Mouse (Mus musculus) MEL (cell line): Measurements from ENCODE around the gene Enoph1. TPM values are rescaled to one million over a fixed set of nuclear protein-coding genes. Genes with fewer than 3 reads are reported as not detected.

Experiments
- DNase-seq: peaks from one replicate; pipeline ENCODE4 v3.0.0; 2011; ENCODE audit warnings: low read depth, low spot score
- H3K27ac ChIP-seq: 2 replicates; pipeline ENCODE4 v1.5.1; 2012; ENCODE audit warnings: low read depth, mild to moderate bottlenecking, control low read depth, low read length, moderate library complexity; ENCODE audit not compliant: control insufficient read depth
- H3K27me3 ChIP-seq, 2 experiments: fragments of 150-350 bp in 1 of 2; sonication (generic) in 1 of 2; 2 replicates each; pipeline ENCODE4 v1.6.1; 2012; ENCODE audit warnings: low read length in 2 of 2, mild to moderate bottlenecking in 2 of 2, improper control_type of control experiment in 1 of 2, moderate library complexity in 1 of 2; ENCODE audit not compliant: insufficient read depth in 2 of 2, control insufficient read depth in 1 of 2
- H3K36me3 ChIP-seq, 2 experiments: 2 replicates each; pipeline ENCODE4 v1.6.1; 2012 to 2014; ENCODE audit warnings: low read length in 2 of 2, improper control_type of control experiment in 1 of 2, inconsistent platforms in 1 of 2, mild to moderate bottlenecking in 1 of 2; ENCODE audit not compliant: insufficient read depth in 2 of 2, control insufficient read depth in 1 of 2
- H3K4me1 ChIP-seq, 2 experiments: fragments of 150-350 bp in 1 of 2; sonication (generic) in 1 of 2; 2 replicates each; pipeline ENCODE4 v1.6.1; 2012; ENCODE audit warnings: low read length in 2 of 2, improper control_type of control experiment in 1 of 2, mild to moderate bottlenecking in 1 of 2; ENCODE audit not compliant: insufficient read depth in 2 of 2, control insufficient read depth in 1 of 2
- H3K4me3 ChIP-seq, 2 experiments: fragments of 150-350 bp in 1 of 2; sonication (generic) in 1 of 2; 2 replicates each; pipeline ENCODE4 v1.5.1; 2012; ENCODE audit warnings: low read depth in 2 of 2, low read length in 2 of 2, mild to moderate bottlenecking in 2 of 2, moderate library complexity in 2 of 2, control low read depth in 1 of 2, improper control_type of control experiment in 1 of 2; ENCODE audit not compliant: control insufficient read depth in 1 of 2, insufficient read depth in 1 of 2
- H3K79me2 ChIP-seq: 2 replicates; pipeline ENCODE4 v1.6.1; 2012; ENCODE audit warnings: mild to moderate bottlenecking, low read length, moderate library complexity; ENCODE audit not compliant: control insufficient read depth, poor library complexity, insufficient read depth
- H3K9ac ChIP-seq: 2 replicates; pipeline ENCODE4 v1.6.1; 2012; ENCODE audit warnings: low read depth, mild to moderate bottlenecking, control low read depth, low read length, moderate library complexity; ENCODE audit not compliant: control insufficient read depth, poor library complexity, severe bottlenecking
- H3K9me3 ChIP-seq: fragments of 150-350 bp; sonication (generic); replicated peaks from 2 replicates; pipeline ENCODE4 v1.6.1; 2012; ENCODE audit warnings: mild to moderate bottlenecking, low read length, improper control_type of control experiment, moderate library complexity; ENCODE audit not compliant: insufficient read depth
- BHLHE40 ChIP-seq: IDR thresholded peaks from 2 replicates; pipeline ENCODE4 v1.6.1; 2012; ENCODE audit warnings: low read depth, mild to moderate bottlenecking, inconsistent platforms, low read length, improper control_type of control experiment, borderline replicate concordance
- CTCF ChIP-seq, 3 experiments: IDR thresholded peaks in 2 of 3; conservative IDR thresholded peaks in 1 of 3; 2 replicates each; pipeline ENCODE4 v1.5.1; 2011 to 2012; ENCODE audit warnings: low read length in 3 of 3, low read depth in 2 of 3, mild to moderate bottlenecking in 2 of 3, improper control_type of control experiment in 1 of 3, inconsistent platforms in 1 of 3, mixed read lengths in 1 of 3, moderate library complexity in 1 of 3; ENCODE audit not compliant: control insufficient read depth in 1 of 3, insufficient read depth in 1 of 3, poor library complexity in 1 of 3, severe bottlenecking in 1 of 3
- EP300 ChIP-seq, 2 experiments: IDR thresholded peaks; 2 replicates each; pipeline ENCODE4 v1.6.1; 2011; ENCODE audit warnings: improper control_type of control experiment in 2 of 2, low read length in 2 of 2, low read depth in 1 of 2, mild to moderate bottlenecking in 1 of 2
- HCFC1 ChIP-seq: IDR thresholded peaks from 2 replicates; pipeline ENCODE4 v1.6.1; 2012; ENCODE audit warnings: low read depth, mild to moderate bottlenecking, inconsistent platforms, low read length, improper control_type of control experiment, moderate library complexity
- KAT2A ChIP-seq: conservative IDR thresholded peaks from 2 replicates; pipeline ENCODE4 v1.6.1; 2012; ENCODE audit warnings: low read depth, low read length, improper control_type of control experiment, inconsistent platforms
- MAFK ChIP-seq: IDR thresholded peaks from 2 replicates; pipeline ENCODE4 v1.6.1; 2011; ENCODE audit warnings: low read depth, mild to moderate bottlenecking, low read length, improper control_type of control experiment, borderline replicate concordance
- MEF2A ChIP-seq: IDR thresholded peaks from 2 replicates; pipeline ENCODE4 v1.6.1; 2014; ENCODE audit warnings: low read depth, mild to moderate bottlenecking, inconsistent platforms, low read length, improper control_type of control experiment; ENCODE audit not compliant: poor library complexity, insufficient replicate concordance, severe bottlenecking; ENCODE audit errors: extremely low read depth
- MXI1 ChIP-seq: IDR thresholded peaks from 2 replicates; pipeline ENCODE4 v1.6.1; 2011; ENCODE audit warnings: mild to moderate bottlenecking, low read depth, low read length, improper control_type of control experiment
- POLR2A ChIP-seq, 2 experiments: IDR thresholded peaks; 2 replicates each; pipeline ENCODE4 v1.6.1; 2011 to 2012; ENCODE audit warnings: low read length in 2 of 2, mild to moderate bottlenecking in 2 of 2, control low read depth in 1 of 2, improper control_type of control experiment in 1 of 2, low read depth in 1 of 2, moderate library complexity in 1 of 2; ENCODE audit not compliant: control insufficient read depth in 1 of 2, insufficient read depth in 1 of 2, poor library complexity in 1 of 2
- POLR2AphosphoS2 ChIP-seq: IDR thresholded peaks from 2 replicates; pipeline ENCODE4 v1.6.1; 2011; ENCODE audit warnings: low read length, improper control_type of control experiment
- RAD21 ChIP-seq: IDR thresholded peaks from 2 replicates; pipeline ENCODE4 v1.6.1; 2011; ENCODE audit warnings: mild to moderate bottlenecking, low read depth, low read length, improper control_type of control experiment
- SIN3A ChIP-seq: IDR thresholded peaks from 2 replicates; pipeline ENCODE4 v1.6.1; 2012; ENCODE audit warnings: low read length, improper control_type of control experiment, inconsistent platforms
- TAL1 ChIP-seq: IDR thresholded peaks from 2 replicates; pipeline ENCODE4 v1.6.1; 2012; ENCODE audit warnings: mild to moderate bottlenecking, inconsistent platforms, low read length, moderate library complexity, mixed read lengths
- TCF12 ChIP-seq: IDR thresholded peaks from 2 replicates; pipeline ENCODE4 v1.6.1; 2014; ENCODE audit warnings: low read depth, mild to moderate bottlenecking, inconsistent platforms, low read length, improper control_type of control experiment, moderate library complexity
- UBTF ChIP-seq: IDR thresholded peaks from 2 replicates; pipeline ENCODE4 v1.6.1; 2012; ENCODE audit warnings: low read depth, mild to moderate bottlenecking, inconsistent platforms, low read length, improper control_type of control experiment, moderate library complexity, borderline replicate concordance; ENCODE audit not compliant: insufficient read depth
- ZC3H11A ChIP-seq: IDR thresholded peaks from 2 replicates; pipeline ENCODE4 v1.6.1; 2012; ENCODE audit warnings: low read depth, mild to moderate bottlenecking, inconsistent platforms, low read length, improper control_type of control experiment
- ZMIZ1 ChIP-seq: IDR thresholded peaks from 2 replicates; pipeline ENCODE4 v1.6.1; 2012; ENCODE audit warnings: low read depth, mild to moderate bottlenecking, inconsistent platforms, low read length, improper control_type of control experiment, moderate library complexity
- polyA plus RNA-seq, 2 experiments: library from polyadenylated mRNA; stranded (reverse) in 1 of 2; unstranded in 1 of 2; fragments of >175 nt in 1 of 2; fragments of >200 nt in 1 of 2; gene quantifications; 2 replicates each; pipeline versions ENCODE4 v1.2.1 to v1.2.4; 2012; ENCODE audit warnings: low replicate concordance in 2 of 2, low read depth in 1 of 2; ENCODE audit not compliant: insufficient read length in 2 of 2, insufficient read depth in 1 of 2, missing spikeins in 1 of 2
- total RNA-seq: library from RNA; depleted of rRNA; stranded (reverse); fragments of 300-350 nt; gene quantifications from 2 replicates; pipeline ENCODE4 v1.2.3, GENCODE M21; 2012

Enoph1 gene
- total and polyA plus RNA-seq, 3 experiments, result 83.3 to 89.0 TPM; not detected in 1

- TF ChIP-seq MAFK (no peak), POLR2A (IDR thresholded peaks at IDR 0.05; ENCODE audit: control insufficient read depth in 1 of 2, insufficient read depth in 1 of 2, low read depth in 1 of 2, low read length in 2 of 2, poor library complexity in 1 of 2) (no peak), SIN3A (no peak), MEF2A (no peak), EP300 (IDR thresholded peaks at IDR 0.05; ENCODE audit: low read depth in 1 of 2, low read length in 2 of 2) (no peak), TAL1 (no peak), ZMIZ1 (no peak), POLR2AphosphoS2 (no peak), MXI1 (no peak), HCFC1 (no peak), CTCF (IDR thresholded peaks at IDR 0.05 in 2 of 3, conservative IDR thresholded peaks at IDR 0.05 in 1 of 3; ENCODE audit: control insufficient read depth in 1 of 3, insufficient read depth in 1 of 3, low read depth in 2 of 3, low read length in 3 of 3, poor library complexity in 1 of 3, severe bottlenecking in 1 of 3) (no peak), TCF12 (no peak), UBTF (no peak), KAT2A (no peak), RAD21 (no peak)
- H3K4me1 ChIP-seq, result 0 out of 4 replicates have a peak, but pooled peaks cover 0 to 5% of the 10 kb centered on the region in 2 experiments
- no peaks in the 10 kb centered on the region for H3K36me3 ChIP-seq
- H3K79me2 ChIP-seq, result no peaks in the 10 kb centered on the region
- DNase-seq, result no peak
- H3K9ac ChIP-seq, result no peak overlapping the region
- H3K4me3 ChIP-seq, result no peak overlapping the region
- no peak overlapping the region for H3K27ac ChIP-seq
- H3K9me3 ChIP-seq, result no peaks in the 10 kb centered on the region
- H3K27me3 ChIP-seq, result no peaks in the 10 kb centered on the region
Observed at GRCm38 (mm10) chr5:100024868-100025267, 14.9 kb upstream of the Enoph1 start.

DNA sequence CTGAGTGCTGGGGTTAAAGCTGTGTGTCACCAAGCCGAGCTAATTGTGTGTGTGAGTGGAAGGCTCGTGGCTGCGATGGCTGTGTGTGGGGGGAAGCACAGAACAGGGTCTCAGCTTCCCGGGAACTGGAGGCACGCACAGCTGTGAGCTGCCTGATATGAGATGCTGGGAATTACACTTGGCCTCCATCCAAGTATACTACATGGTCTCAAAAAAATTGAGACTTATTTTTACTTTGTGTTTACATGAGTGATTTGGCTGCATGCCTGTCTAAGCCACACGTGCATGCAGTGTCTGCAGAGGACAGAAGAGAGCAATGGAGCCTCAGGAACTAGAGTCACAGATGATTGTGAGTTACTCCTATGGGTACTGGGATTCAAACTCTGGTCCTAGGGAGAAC lies 9.7 kb upstream of the Enoph1 start:
- TF ChIP-seq BHLHE40 (peak; percentile 58; the same call in 1 of the 2 replicates), TAL1 (peak; percentile 25), ZC3H11A (no peak), SIN3A (0 out of 2 replicates have a peak, but pooled peaks have one; percentile 19)
- TF ChIP-seq, all 39 proteins: peak for 3
- H3K4me3 ChIP-seq, result no peak overlapping the region
- H3K4me1 ChIP-seq, result peaks cover 0 to 3% of the 10 kb centered on the region in 2 experiments; a peak in 1 of 4 replicates
- H3K27ac ChIP-seq, result no peak overlapping the region
- no peak for DNase-seq
- H3K27me3 ChIP-seq, result no peaks in the 10 kb centered on the region
- peaks cover 6% of the 10 kb centered on the region for H3K79me2 ChIP-seq
- H3K36me3 ChIP-seq, result peaks cover 7 to 8% of the 10 kb centered on the region in 2 experiments
- H3K9me3 ChIP-seq, result no peaks in the 10 kb centered on the region
- H3K9ac ChIP-seq, result no peak overlapping the region
